Mouse (Mus musculus) bone marrow, adult 2 months (tissue): ENCODE results near the gene Exd2.

Source experiments
- CTCF ChIP-seq: fragments of 200-500 bp; IDR thresholded peaks from 2 replicates; pipeline ENCODE4 v1.5.1; 2011; ENCODE audit warnings: low read length, control low read depth; ENCODE audit not compliant: control insufficient read depth, insufficient read depth
- POLR2A ChIP-seq: fragments of 200-500 bp; IDR thresholded peaks from 2 replicates; pipeline ENCODE4 v1.6.1; 2011; ENCODE audit warnings: low read depth, mild to moderate bottlenecking, control low read depth, low read length, borderline replicate concordance; ENCODE audit not compliant: control insufficient read depth

DNA sequence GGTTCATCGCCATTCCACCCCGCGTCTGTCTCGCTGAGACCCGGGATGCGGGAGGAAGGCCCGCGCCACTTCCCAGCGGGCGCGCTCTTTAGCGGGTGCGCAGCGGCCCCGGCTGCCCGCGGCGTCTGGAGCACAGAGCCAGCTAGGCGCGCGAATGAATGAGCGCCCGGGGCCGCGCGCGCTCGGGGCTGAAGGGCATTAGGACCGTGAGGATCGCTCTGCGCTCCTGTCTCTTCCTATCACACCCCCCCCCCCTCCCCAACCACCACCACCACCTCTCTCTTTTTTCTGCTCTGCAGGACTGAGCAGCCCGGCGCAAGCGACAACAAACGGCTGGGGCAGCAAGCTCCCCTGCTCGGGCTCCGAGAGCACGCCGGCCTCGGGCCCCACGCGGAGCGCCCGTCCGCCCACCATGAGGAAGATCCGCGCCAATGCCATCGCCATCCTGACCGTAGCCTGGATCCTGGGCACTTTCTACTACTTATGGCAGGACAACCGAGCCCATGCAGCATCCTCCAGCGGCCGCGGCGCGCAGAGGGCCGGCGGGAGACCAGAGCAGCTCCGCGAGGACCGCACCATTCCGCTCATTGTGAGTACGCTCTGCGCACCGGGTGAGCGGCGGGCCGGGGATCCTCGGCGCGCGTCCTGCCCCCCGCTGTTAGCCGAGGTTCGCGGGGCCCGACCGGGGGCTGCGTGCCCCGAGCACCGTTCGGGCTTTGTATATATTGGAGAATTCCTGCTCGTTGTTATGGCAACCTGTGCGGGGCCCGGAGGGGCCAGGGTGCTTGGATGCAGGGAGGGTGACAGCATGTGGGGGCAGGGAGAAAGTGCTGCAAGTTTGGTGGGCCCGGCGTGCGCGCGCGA, 56.1 kb downstream of the Exd2 start:
- TF ChIP-seq CTCF (no peak), POLR2A (no peak)
